9 mouse cellular contexts compared by ENCODE assay signal in genomic region chr7:25377100-25377700, GRCm38 (mm10). TPM values are rescaled to one million over a fixed set of nuclear protein-coding genes. Genes with fewer than 3 reads are reported as not detected.
DNase-seq lines count a peak whose midpoint lies in the region; ATAC-seq and TF ChIP-seq lines count a peak whose summit lies in the region.
"Had no signal": no experiment of that assay in that cellular context is flagged by ENCODE, and none has a peak within 500 bp of the region (broad histone marks: within the 10 kb centered on the region; RNA-seq: fewer than 3 reads in every experiment).

No protein-coding gene starts in this region.

- peak overlapping the region; percentile 51 for H3K4me2 ChIP-seq in forebrain, embryonic 12.5 days
- peak overlapping the region; percentile 59 for H3K4me2 ChIP-seq in liver, embryonic 15.5 days

- ATAC-seq in forebrain, embryonic 12.5 days (ENCODE audit: low FRiP score): no peak
- no peak for ATAC-seq in liver, embryonic 15.5 days (ENCODE audit: insufficient read depth)

- TF ChIP-seq CTCF in E14TG2a.4 (conservative IDR thresholded peaks at IDR 0.05; ENCODE audit: low read length): 0 out of 2 replicates have a peak, but pooled peaks have one; percentile 11

- H3K4me3 ChIP-seq in E14TG2a.4 (replicated peaks; ENCODE audit: low read length): peak overlapping the region; percentile 60
- H3K4me3 ChIP-seq in forebrain, embryonic 12.5 days (replicated peaks): peak overlapping the region; percentile 27; the same call in 1 of the 2 replicates
- H3K4me3 ChIP-seq in liver, embryonic 15.5 days (replicated peaks): peak overlapping the region; percentile 32; the same call in 1 of the 2 replicates

- H3K27me3 ChIP-seq in E14TG2a.4 (ENCODE audit: insufficient read depth, low read length): peaks cover 25% of the 10 kb centered on the region
- peaks cover 24% of the 10 kb centered on the region for H3K27me3 ChIP-seq in forebrain, embryonic 12.5 days
- peaks cover 18% of the 10 kb centered on the region for H3K27me3 ChIP-seq in liver, embryonic 15.5 days

- peak; percentile 27 for DNase-seq in embryo, embryonic 10.5 days (ENCODE audit: low spot score)
- DNase-seq in embryo, embryonic 10 days (ENCODE audit: low spot score): no peak
- DNase-seq in spleen, postnatal 4 days (ENCODE audit: low spot score in 2 of 2): no peak
- DNase-seq in thymus, postnatal 25 days: no peak
- DNase-seq in cerebellum, adult 11 months: no peak

- no peaks in the 10 kb centered on the region for H3K9me3 ChIP-seq in E14TG2a.4 (ENCODE audit: low read length)
- no peaks in the 10 kb centered on the region for H3K9me3 ChIP-seq in forebrain, embryonic 12.5 days
- H3K9me3 ChIP-seq in liver, embryonic 15.5 days (replicated peaks): no peaks in the 10 kb centered on the region
- H3K9me3 ChIP-seq: G1E had no signal

- H3K27ac ChIP-seq in forebrain, embryonic 12.5 days: no peak overlapping the region
- no peak overlapping the region for H3K27ac ChIP-seq in liver, embryonic 15.5 days (replicated peaks)

- WGBS in forebrain, embryonic 12.5 days: 45% methylated on average over 7 of the region's 8 CpGs
- WGBS in liver, embryonic 15.5 days (ENCODE audit: insufficient replicate concordance): 58% methylated on average over 8 of the region's 8 CpGs

- no peak overlapping the region for H3K9ac ChIP-seq in forebrain, embryonic 12.5 days
- H3K9ac ChIP-seq in liver, embryonic 15.5 days: no peak overlapping the region

- H3K4me1 ChIP-seq in E14TG2a.4 (replicated peaks; ENCODE audit: low read depth, low read length): peaks cover 67% of the 10 kb centered on the region
- peaks cover 18% of the 10 kb centered on the region for H3K4me1 ChIP-seq in forebrain, embryonic 12.5 days
- H3K4me1 ChIP-seq in liver, embryonic 15.5 days (replicated peaks): peaks cover 30% of the 10 kb centered on the region

- H3K36me3 ChIP-seq in E14TG2a.4 (ENCODE audit: insufficient read depth, low read length): peaks cover 10% of the 10 kb centered on the region
- peaks cover 4% of the 10 kb centered on the region; the same call in 1 of the 2 replicates for H3K36me3 ChIP-seq in forebrain, embryonic 12.5 days (replicated peaks)
- peaks cover 3% of the 10 kb centered on the region; the same call in 1 of the 2 replicates for H3K36me3 ChIP-seq in liver, embryonic 15.5 days (replicated peaks)

RNA-seq across cellular contexts. Expression of gene Cnfn, which starts 7.7 kb away (rescaled TPM):
- not detected in 2 replicates for polyA plus RNA-seq in forebrain, embryonic 12.5 days (2016; fragmentation: Nextera tagmentation; extraction: Ambion mirVana)
- polyA plus RNA-seq in liver, embryonic 15.5 days (2015; fragmentation: Nextera tagmentation; extraction: Ambion mirVana): 0.24 TPM in 1 of 2 replicates, not detected in the other
- polyA plus RNA-seq: G1E had no signal

RNA-seq across cellular contexts. Expression of gene Lipe, which starts 21.3 kb away (rescaled TPM):
- 7.6 and 8.8 TPM in 2 replicates for polyA plus RNA-seq in forebrain, embryonic 12.5 days (2016; fragmentation: Nextera tagmentation; extraction: Ambion mirVana)
- 3.4 and 3.8 TPM in 2 replicates for polyA plus RNA-seq in liver, embryonic 15.5 days (2015; fragmentation: Nextera tagmentation; extraction: Ambion mirVana)

RNA-seq across cellular contexts. Expression of gene Cxcl17, which starts 35.5 kb away (rescaled TPM):
- 0.27 and 0.52 TPM in 2 replicates for polyA plus RNA-seq in forebrain, embryonic 12.5 days (2016; fragmentation: Nextera tagmentation; extraction: Ambion mirVana)
- not detected in 2 replicates for polyA plus RNA-seq in liver, embryonic 15.5 days (2015; fragmentation: Nextera tagmentation; extraction: Ambion mirVana)
- polyA plus RNA-seq: G1E had no signal
